Mouse (Mus musculus) MEL (cell line): Measurements from ENCODE around the gene Olfr1269.

Source experiments
- CHD1 ChIP-seq: IDR thresholded peaks from 2 replicates; pipeline ENCODE4 v1.6.1; 2012; ENCODE audit warnings: low read depth, mild to moderate bottlenecking, inconsistent platforms, low read length, improper control_type of control experiment
- CTCF ChIP-seq, 3 experiments: IDR thresholded peaks in 2 of 3; conservative IDR thresholded peaks in 1 of 3; 2 replicates each; pipeline ENCODE4 v1.5.1; 2011 to 2012; ENCODE audit warnings: low read length in 3 of 3, low read depth in 2 of 3, mild to moderate bottlenecking in 2 of 3, improper control_type of control experiment in 1 of 3, inconsistent platforms in 1 of 3, mixed read lengths in 1 of 3, moderate library complexity in 1 of 3; ENCODE audit not compliant: control insufficient read depth in 1 of 3, insufficient read depth in 1 of 3, poor library complexity in 1 of 3, severe bottlenecking in 1 of 3
- MYB ChIP-seq: IDR thresholded peaks from 2 replicates; pipeline ENCODE4 v1.6.1; 2011; ENCODE audit warnings: mild to moderate bottlenecking, low read depth, low read length, improper control_type of control experiment
- NELFE ChIP-seq: IDR thresholded peaks from 2 replicates; pipeline ENCODE4 v1.6.1; 2011; ENCODE audit warnings: low read depth, low read length, improper control_type of control experiment
- POLR2A ChIP-seq, 2 experiments: IDR thresholded peaks; 2 replicates each; pipeline ENCODE4 v1.6.1; 2011 to 2012; ENCODE audit warnings: low read length in 2 of 2, mild to moderate bottlenecking in 2 of 2, control low read depth in 1 of 2, improper control_type of control experiment in 1 of 2, low read depth in 1 of 2, moderate library complexity in 1 of 2; ENCODE audit not compliant: control insufficient read depth in 1 of 2, insufficient read depth in 1 of 2, poor library complexity in 1 of 2

GRCm38 (mm10) chr2:90142196-90142595, 21.0 kb upstream of the Olfr1269 start, which contains the start of gene Olfr32:
- TF ChIP-seq MYB (no peak), NELFE (no peak), POLR2A (IDR thresholded peaks at IDR 0.05; ENCODE audit: control insufficient read depth in 1 of 2, insufficient read depth in 1 of 2, low read depth in 1 of 2, low read length in 2 of 2, poor library complexity in 1 of 2) (no peak), CTCF (IDR thresholded peaks at IDR 0.05 in 2 of 3, conservative IDR thresholded peaks at IDR 0.05 in 1 of 3; ENCODE audit: control insufficient read depth in 1 of 3, insufficient read depth in 1 of 3, low read depth in 2 of 3, low read length in 3 of 3, poor library complexity in 1 of 3, severe bottlenecking in 1 of 3) (no peak), CHD1 (no peak)
